Mouse (Mus musculus) myocyte (in vitro differentiated cells): ENCODE data around the gene Pccb. TPM values are rescaled to one million over a fixed set of nuclear protein-coding genes. Genes with fewer than 3 reads are reported as not detected.

Source experiments
- H3K27me3 ChIP-seq: one replicate; pipeline ENCODE4 v1.6.1; 2011; ENCODE audit not compliant: control insufficient read depth, insufficient read depth, insufficient read length
- H3K36me3 ChIP-seq: one replicate; pipeline ENCODE4 v1.6.1; 2011; ENCODE audit not compliant: control insufficient read depth, insufficient read depth
- H3K4me2 ChIP-seq: one replicate; pipeline ENCODE4 v1.6.1; 2011; ENCODE audit warnings: low read depth, control low read depth
- H3K4me3 ChIP-seq: one replicate; pipeline ENCODE4 v1.5.1; 2011; ENCODE audit warnings: mild to moderate bottlenecking, control low read depth, moderate library complexity
- H3K79me2 ChIP-seq: one replicate; pipeline ENCODE4 v1.6.1; 2011; ENCODE audit not compliant: control insufficient read depth, insufficient read depth
- H3ac ChIP-seq: one replicate; pipeline ENCODE4 v1.6.1; 2011; ENCODE audit not compliant: control insufficient read depth, insufficient read length
- CEBPB ChIP-seq: IDR thresholded peaks from 2 replicates; pipeline ENCODE4 v1.6.1; 2011; ENCODE audit warnings: mild to moderate bottlenecking, moderate library complexity; ENCODE audit not compliant: poor library complexity, insufficient read depth, severe bottlenecking
- E2F4 ChIP-seq: IDR thresholded peaks from one replicate; pipeline ENCODE4 v1.6.1; 2011; ENCODE audit warnings: mild to moderate bottlenecking, control low read depth, moderate library complexity; ENCODE audit not compliant: insufficient read depth
- MAX ChIP-seq: IDR thresholded peaks from one replicate; pipeline ENCODE4 v1.6.1; 2011; ENCODE audit warnings: low read depth, mild to moderate bottlenecking, control low read depth
- MYOD1 ChIP-seq, 3 experiments: IDR thresholded peaks; one replicate each; pipeline ENCODE4 v1.6.1; 2011; ENCODE audit warnings: control low read depth in 2 of 3, low read depth in 2 of 3, mild to moderate bottlenecking in 2 of 3, moderate library complexity in 1 of 3; ENCODE audit not compliant: insufficient read length in 2 of 3, control insufficient read depth in 1 of 3
- MYOG ChIP-seq, 3 experiments: IDR thresholded peaks; one replicate each; pipeline ENCODE4 v1.6.1; 2011; ENCODE audit warnings: control low read depth in 2 of 3, low read depth in 2 of 3, mild to moderate bottlenecking in 2 of 3; ENCODE audit not compliant: insufficient read length in 2 of 3, control insufficient read depth in 1 of 3, insufficient read depth in 1 of 3
- POLR2A ChIP-seq: IDR thresholded peaks from one replicate; pipeline ENCODE4 v1.6.1; 2011; ENCODE audit warnings: low read depth, mild to moderate bottlenecking, control low read depth, moderate library complexity; ENCODE audit not compliant: insufficient read length
- POLR2AphosphoS2 ChIP-seq: IDR thresholded peaks from one replicate; pipeline ENCODE4 v1.6.1; 2011; ENCODE audit warnings: low read depth, control low read depth; ENCODE audit not compliant: insufficient read length
- REST ChIP-seq: IDR thresholded peaks from one replicate; pipeline ENCODE4 v1.6.1; 2011; ENCODE audit warnings: mild to moderate bottlenecking, control low read depth, moderate library complexity; ENCODE audit not compliant: insufficient read depth, insufficient read length
- SRF ChIP-seq: IDR thresholded peaks from one replicate; pipeline ENCODE4 v1.6.1; 2011; ENCODE audit warnings: low read depth; ENCODE audit not compliant: control insufficient read depth, insufficient read length
- TCF12 ChIP-seq: IDR thresholded peaks from one replicate; pipeline ENCODE4 v1.6.1; 2011; ENCODE audit warnings: mild to moderate bottlenecking, control low read depth; ENCODE audit not compliant: poor library complexity, insufficient read depth, severe bottlenecking
- TCF3 ChIP-seq: IDR thresholded peaks from one replicate; pipeline ENCODE4 v1.6.1; 2011; ENCODE audit warnings: low read depth, control low read depth; ENCODE audit not compliant: insufficient read length
- USF1 ChIP-seq: IDR thresholded peaks from one replicate; pipeline ENCODE4 v1.6.1; 2011; ENCODE audit warnings: low read depth, mild to moderate bottlenecking, control low read depth, moderate library complexity
- polyA plus RNA-seq: library from polyadenylated mRNA; unstranded; fragments of >200 nt; fragmentation: generic; extraction: Trizol; gene quantifications from one replicate; pipeline ENCODE4 v1.2.1, GENCODE M21; 2012; ENCODE audit warnings: missing spikeins

Pccb gene
- polyA plus RNA-seq, 1 experiment, result 46.8 TPM

DNA sequence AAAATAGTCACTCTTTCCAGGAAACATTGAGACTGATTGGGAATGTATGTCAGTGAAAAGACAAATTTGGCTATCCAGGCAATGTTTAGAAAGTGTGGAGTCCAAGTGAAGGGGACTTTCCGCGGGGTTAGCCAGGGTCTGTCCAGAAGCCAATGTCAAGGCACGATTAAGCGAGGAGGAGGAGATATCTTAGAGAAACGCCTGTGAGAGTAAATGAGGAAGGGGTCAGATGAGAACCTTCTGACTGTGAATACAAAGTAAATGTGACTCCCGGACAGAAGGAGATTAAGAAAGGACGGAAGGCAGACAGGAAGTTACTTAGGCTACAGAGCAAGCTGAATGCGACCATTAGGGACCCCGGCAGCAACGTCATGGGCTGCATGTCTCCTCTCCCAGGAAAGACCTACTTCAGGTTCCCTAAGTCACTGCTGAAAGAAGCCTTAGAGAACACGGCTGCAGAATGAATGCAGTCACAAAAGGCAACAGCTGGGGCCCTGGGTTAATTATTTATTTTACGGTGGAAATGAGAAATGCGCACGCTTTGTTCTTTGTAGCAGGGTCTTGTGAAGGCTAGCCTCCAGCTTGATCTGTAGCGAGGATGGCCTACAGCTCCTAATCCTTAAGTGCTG lies 11.1 kb upstream of the Pccb start:
- no peak for TF ChIP-seq USF1
- no peak for TF ChIP-seq TCF3
- TF ChIP-seq SRF, result no peak
- no peak for TF ChIP-seq E2F4
- Histone ChIP-seq H3K36me3 (no peaks in the 10 kb centered on the region), H3K4me3 (no peak overlapping the region), H3K4me2 (no peak overlapping the region), H3K27me3 (no peaks in the 10 kb centered on the region), H3ac (no peak overlapping the region), H3K79me2 (no peaks in the 10 kb centered on the region)

DNA sequence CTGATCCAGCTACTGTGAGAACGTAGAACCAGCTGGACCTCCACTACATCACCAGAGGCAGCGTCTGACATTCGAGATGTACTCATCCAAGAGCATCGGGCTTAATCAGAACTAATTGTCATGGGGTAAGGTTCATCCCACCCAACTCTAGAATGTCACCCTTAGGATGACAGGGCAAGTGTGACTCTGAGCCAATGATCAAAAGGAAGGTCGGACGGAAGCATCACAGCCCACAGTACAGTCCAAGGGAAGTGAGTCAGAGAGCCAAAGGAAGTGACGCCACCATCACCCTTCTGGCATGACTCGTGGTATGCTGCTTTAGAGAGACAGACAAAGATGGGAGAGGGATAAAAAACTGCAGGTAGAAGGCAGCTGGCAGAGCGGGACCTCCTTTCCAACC lies 7.6 kb upstream of the Pccb start:
- Histone ChIP-seq H3ac (no peak overlapping the region), H3K4me2 (no peak overlapping the region), H3K36me3 (no peaks in the 10 kb centered on the region), H3K4me3 (no peak overlapping the region), H3K27me3 (no peaks in the 10 kb centered on the region), H3K79me2 (no peaks in the 10 kb centered on the region)
- TF ChIP-seq TCF12 (no peak), REST (no peak), SRF (no peak), MAX (no peak)

DNA sequence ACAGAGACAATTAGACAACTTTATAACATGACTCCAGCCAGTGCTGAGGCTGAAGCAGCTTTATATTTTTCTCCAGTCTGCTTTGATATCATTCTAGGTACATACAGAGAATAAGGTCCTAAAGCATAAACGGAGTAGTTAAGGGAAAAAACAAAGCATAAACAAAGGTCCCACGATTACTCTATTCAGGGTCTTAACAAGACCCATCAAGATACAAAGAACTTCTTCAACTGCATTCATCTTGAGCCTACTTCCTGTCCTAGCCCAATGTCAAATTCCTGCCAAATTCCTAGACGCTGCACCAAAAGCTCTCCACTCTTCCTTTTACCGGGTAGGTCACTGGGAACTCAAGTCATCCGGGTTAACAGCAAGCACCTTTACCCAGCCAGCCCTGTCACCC lies 6.8 kb upstream of the Pccb start:
- H3K79me2 ChIP-seq, result no peaks in the 10 kb centered on the region
- H3ac ChIP-seq, result no peak overlapping the region
- H3K4me3 ChIP-seq, result no peak overlapping the region
- H3K4me2 ChIP-seq, result no peak overlapping the region
- no peaks in the 10 kb centered on the region for H3K36me3 ChIP-seq
- no peak for TF ChIP-seq TCF12
- TF ChIP-seq MYOD1 (IDR thresholded peaks at IDR 0.05; ENCODE audit: control insufficient read depth in 1 of 3, insufficient read length in 2 of 3, low read depth in 2 of 3), result no peak
- TF ChIP-seq USF1, result no peak
- TF ChIP-seq SRF, result no peak
- no peak for TF ChIP-seq MYOG (IDR thresholded peaks at IDR 0.05; ENCODE audit: control insufficient read depth in 1 of 3, insufficient read depth in 1 of 3, insufficient read length in 2 of 3, low read depth in 2 of 3)
- TF ChIP-seq MAX, result no peak
- TF ChIP-seq CEBPB, result no peak
- TF ChIP-seq POLR2AphosphoS2, result no peak
- TF ChIP-seq REST, result no peak
- no peak for TF ChIP-seq E2F4
- no peak for TF ChIP-seq TCF3
- TF ChIP-seq POLR2A, result no peak
- H3K27me3 ChIP-seq, result no peaks in the 10 kb centered on the region

DNA sequence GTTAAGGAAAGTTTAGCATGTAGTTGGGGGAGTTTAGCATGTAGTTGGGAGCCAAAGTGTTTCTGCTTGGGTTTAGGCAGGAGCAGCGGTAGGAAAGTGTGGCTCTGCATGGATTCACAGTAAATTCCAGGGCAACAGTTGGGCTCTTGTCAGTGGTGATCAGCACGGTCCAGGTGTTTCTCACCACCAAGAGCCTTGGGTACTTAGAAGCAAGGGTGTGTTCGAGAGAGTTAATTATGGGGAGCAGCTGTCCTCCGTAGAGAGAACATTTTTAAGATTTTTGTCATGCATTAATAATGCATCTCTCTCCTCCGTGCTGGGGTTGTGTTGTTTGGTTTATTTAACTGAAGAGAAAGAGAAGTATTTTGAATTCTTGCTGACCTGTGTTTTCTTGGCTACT lies 3.9 kb upstream of the Pccb start:
- TF ChIP-seq CEBPB, result no peak
- no peak for TF ChIP-seq POLR2AphosphoS2
- TF ChIP-seq TCF12, result peak; percentile 71
- TF ChIP-seq SRF, result no peak
- TF ChIP-seq MYOG (IDR thresholded peaks at IDR 0.05; ENCODE audit: control insufficient read depth in 1 of 3, insufficient read depth in 1 of 3, insufficient read length in 2 of 3, low read depth in 2 of 3), result peak; percentile 18 to 89 (median 87)
- TF ChIP-seq REST, result no peak
- no peak for TF ChIP-seq POLR2A
- no peak for TF ChIP-seq E2F4
- no peak for TF ChIP-seq TCF3
- no peak for TF ChIP-seq USF1
- peak; percentile 3 to 80 (median 66) for TF ChIP-seq MYOD1 (IDR thresholded peaks at IDR 0.05; ENCODE audit: control insufficient read depth in 1 of 3, insufficient read length in 2 of 3, low read depth in 2 of 3)
- Histone ChIP-seq H3K27me3 (no peaks in the 10 kb centered on the region), H3K36me3 (no peaks in the 10 kb centered on the region), H3K4me3 (no peak overlapping the region), H3K4me2 (peak overlapping the region; percentile 38), H3ac (no peak overlapping the region), H3K79me2 (no peaks in the 10 kb centered on the region)

DNA sequence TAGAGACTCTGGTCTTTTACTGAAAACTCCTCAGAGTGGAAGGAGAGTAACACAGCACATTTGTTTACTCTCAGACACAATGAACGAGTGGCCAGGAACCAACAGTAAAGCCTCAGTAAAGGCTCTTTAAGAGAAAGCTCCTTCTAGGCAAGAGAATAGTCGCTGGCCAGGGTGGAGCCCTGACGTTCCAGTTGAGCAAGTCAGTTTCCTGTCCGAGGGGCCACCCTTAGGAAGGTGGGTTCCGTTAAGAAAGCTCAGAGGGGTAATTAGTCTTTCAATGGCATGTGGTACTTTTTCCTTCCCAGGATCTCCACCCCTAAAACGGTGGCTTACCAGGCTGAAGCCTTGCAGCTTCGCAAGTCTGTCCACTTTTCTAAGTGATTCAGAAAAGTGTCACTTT lies 2.7 kb upstream of the Pccb start:
- H3K4me3 ChIP-seq, result no peak overlapping the region
- H3K36me3 ChIP-seq, result no peaks in the 10 kb centered on the region
- no peaks in the 10 kb centered on the region for H3K79me2 ChIP-seq
- H3ac ChIP-seq, result no peak overlapping the region
- TF ChIP-seq USF1 (no peak), MAX (no peak), TCF3 (no peak), CEBPB (no peak), REST (no peak)
- no peaks in the 10 kb centered on the region for H3K27me3 ChIP-seq
- H3K4me2 ChIP-seq, result peak overlapping the region; percentile 38
